Mouse (Mus musculus) CD4-positive naive resting alpha-beta T cell, adult 57 days (primary cell): Measurements from ENCODE around the gene Gm5799. TPM values are rescaled to one million over a fixed set of nuclear protein-coding genes. Genes with fewer than 3 reads are reported as not detected.

Experiments
- total RNA-seq: library from RNA; stranded (reverse); gene quantifications from one replicate; pipeline ENCODE4 v1.2.4, GENCODE M21; 2023

The Gm5799 gene
- total RNA-seq = not detected

DNA sequence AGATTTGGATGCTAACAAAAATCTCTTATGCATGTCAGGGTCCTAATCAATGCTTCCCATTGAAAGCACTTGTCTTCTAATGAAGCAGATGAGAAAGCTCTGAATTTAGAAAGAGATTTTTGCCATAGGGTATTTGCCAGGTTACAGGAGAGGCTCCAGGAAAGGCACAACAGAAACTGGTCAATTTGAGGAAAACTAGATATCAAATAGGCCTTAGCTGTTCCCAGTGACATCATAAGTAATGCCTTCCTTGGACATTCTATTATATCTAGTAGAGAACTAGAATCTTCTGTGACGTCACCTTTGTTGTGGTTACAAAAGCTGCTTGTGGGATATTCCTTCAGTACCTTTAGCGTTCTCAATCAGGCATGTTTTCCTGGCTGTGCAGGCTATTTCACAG lies at the start of gene Gm5799:
Gene Gm5799, plus strand, starts transcription at position 301 of the 400 bp plus-strand sequence.

GRCm38 (mm10) chr14:43579046-43579445 lies 35.7 kb downstream of the Gm5799 start, which contains the start of gene Gm17654:
Gene Gm17654 (minus strand): TSS chr14:43579146.

Other genes starting within 250 kb of the Gm5799 start
- not detected for gene Gm8127, start 249.7 kb upstream of the Gm5799 start, total RNA-seq
- not detected for gene 1700001F09Rik, start 195.8 kb upstream of the Gm5799 start, total RNA-seq
- gene Gm8138, start 127.2 kb upstream of the Gm5799 start, total RNA-seq = not detected
- gene Gm17654, start 35.6 kb downstream of the Gm5799 start, total RNA-seq = not detected
- not detected for gene Gm10375, start 64.4 kb downstream of the Gm5799 start, total RNA-seq
- not detected for gene Gm8165, start 133.6 kb downstream of the Gm5799 start, total RNA-seq
- gene Gm7324, start 154.3 kb downstream of the Gm5799 start, total RNA-seq = 0.83 TPM
- not detected for gene Gm16506, start 183.9 kb downstream of the Gm5799 start, total RNA-seq
- not detected for gene Gm6526, start 204.3 kb downstream of the Gm5799 start, total RNA-seq
- gene Gm8180, start 241.2 kb downstream of the Gm5799 start, total RNA-seq = not detected